Mouse (Mus musculus) hindbrain, embryonic 16.5 days (tissue): ENCODE measurements around the gene Olfml2a. TPM values are rescaled to one million over a fixed set of nuclear protein-coding genes. Genes with fewer than 3 reads are reported as not detected.
A peak's percentile ranks its signal among the peaks of the same experiment; 100 is the strongest.

ENCODE experiments used
- ATAC-seq: fragments of 200-750 bp; cut with Nextera tagmentation; 2 replicates; pipeline ENCODE4 v1.8.0; 2017; ENCODE audit warnings: moderate TSS enrichment, moderate library complexity
- H3K27ac ChIP-seq: fragments of 300-500 bp; sonication (generic); 2 replicates; pipeline ENCODE4 v1.5.1; 2014; ENCODE audit warnings: low read depth, mild to moderate bottlenecking, control low read depth, low read length, moderate library complexity
- H3K27me3 ChIP-seq: fragments of 300-500 bp; sonication (generic); replicated peaks from 2 replicates; pipeline ENCODE4 v1.6.1; 2014; ENCODE audit warnings: low read length; ENCODE audit not compliant: control insufficient read depth, insufficient read depth
- H3K36me3 ChIP-seq: fragments of 300-500 bp; sonication (generic); 2 replicates; pipeline ENCODE4 v1.6.1; 2014; ENCODE audit warnings: mild to moderate bottlenecking, low read length, moderate library complexity, mixed read lengths; ENCODE audit not compliant: control insufficient read depth, insufficient read depth
- H3K4me1 ChIP-seq: fragments of 300-500 bp; sonication (generic); 2 replicates; pipeline ENCODE4 v1.6.1; 2014; ENCODE audit warnings: low read depth, low read length; ENCODE audit not compliant: control insufficient read depth, insufficient read depth
- H3K4me2 ChIP-seq: fragments of 300-500 bp; sonication (generic); 2 replicates; pipeline ENCODE4 v1.6.1; 2014; ENCODE audit warnings: mild to moderate bottlenecking, low read length, control low read depth, moderate library complexity
- H3K4me3 ChIP-seq: fragments of 300-500 bp; sonication (generic); 2 replicates; pipeline ENCODE4 v1.5.1; 2014; ENCODE audit warnings: mild to moderate bottlenecking, low read length, control low read depth, moderate library complexity
- H3K9ac ChIP-seq: fragments of 300-500 bp; sonication (generic); 2 replicates; pipeline ENCODE4 v1.6.1; 2014; ENCODE audit warnings: low read depth, mild to moderate bottlenecking, control low read depth, low read length, moderate library complexity
- H3K9me3 ChIP-seq: fragments of 300-500 bp; sonication (generic); 2 replicates; pipeline ENCODE4 v1.6.1; 2014; ENCODE audit warnings: mild to moderate bottlenecking, low read length, moderate library complexity; ENCODE audit not compliant: control insufficient read depth
- WGBS: fragments of 180-500 bp; shearing (Covaris S2); extraction: QIAGEN DNeasy Blood & Tissue Kit; methylation state at CpG from one replicate; pipeline ENCODE4 v1.1.7; 2014; 5-methylcytosine and 5-hydroxymethylcytosine counted together
- polyA plus RNA-seq: library from polyadenylated mRNA; unstranded; fragments of >200 nt; fragmentation: Nextera tagmentation; extraction: Ambion mirVana; gene quantifications from 2 replicates; pipeline ENCODE4 v1.2.1, GENCODE M21; 2015

Olfml2a gene
- polyA plus RNA-seq, 1 experiment from 2014 or later = 4.4 TPM

- Histone ChIP-seq H3K4me3 (no peak overlapping the region), H3K27me3 (no peaks in the 10 kb centered on the region), H3K9me3 (no peaks in the 10 kb centered on the region), H3K27ac (no peak overlapping the region), H3K36me3 (no peaks in the 10 kb centered on the region), H3K9ac (no peak overlapping the region), H3K4me1 (no peaks in the 10 kb centered on the region), H3K4me2 (no peak overlapping the region)
- ATAC-seq = no peak
- WGBS = 85% methylated on average over 3 of the region's 3 CpGs
Observed at GRCm38 (mm10) chr2:38944460-38945161, 12.8 kb downstream of the Olfml2a start.

- ATAC-seq = no peak
- H3K4me2 ChIP-seq = no peak overlapping the region
- no peaks in the 10 kb centered on the region for H3K36me3 ChIP-seq
- peaks cover 4% of the 10 kb centered on the region; the same call in 1 of the 2 replicates for H3K4me1 ChIP-seq
- no peak overlapping the region for H3K9ac ChIP-seq
- H3K27me3 ChIP-seq = no peaks in the 10 kb centered on the region
- WGBS = 71% methylated on average over 7 of the region's 7 CpGs
- H3K9me3 ChIP-seq = no peaks in the 10 kb centered on the region
- H3K4me3 ChIP-seq = no peak overlapping the region
- no peak overlapping the region for H3K27ac ChIP-seq
Observed at GRCm38 (mm10) chr2:38947566-38947965, 15.8 kb downstream of the Olfml2a start.

DNA sequence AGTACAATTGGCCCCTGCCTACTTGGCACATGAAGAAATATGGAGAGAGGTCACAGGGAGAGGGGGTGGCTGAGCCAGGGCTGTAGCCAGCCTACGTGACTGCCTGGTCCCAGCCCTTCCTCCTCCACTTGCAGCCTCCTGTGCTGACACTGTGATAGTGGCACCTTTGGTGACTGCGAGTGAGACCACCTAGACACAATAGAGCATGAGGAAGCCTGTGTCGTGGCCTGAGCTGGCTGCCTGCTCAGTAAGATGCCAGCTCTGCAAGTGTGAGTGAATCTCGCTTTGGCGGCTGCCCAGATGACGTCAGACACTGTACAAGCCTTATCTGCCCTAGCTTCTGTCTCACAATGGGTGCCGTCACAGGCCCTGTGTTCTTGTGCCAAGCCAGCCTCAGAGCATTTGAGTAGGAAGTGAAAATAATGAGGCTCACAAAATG lies 18.5 kb downstream of the Olfml2a start:
- no peak overlapping the region for H3K27ac ChIP-seq
- no peaks in the 10 kb centered on the region for H3K36me3 ChIP-seq
- H3K9ac ChIP-seq = no peak overlapping the region
- H3K27me3 ChIP-seq = no peaks in the 10 kb centered on the region
- WGBS = 52% methylated on average over 7 of the region's 7 CpGs
- peak; percentile 89 for ATAC-seq
- H3K4me3 ChIP-seq = no peak overlapping the region
- H3K4me1 ChIP-seq = peaks cover 9% of the 10 kb centered on the region
- no peak overlapping the region for H3K4me2 ChIP-seq
- no peaks in the 10 kb centered on the region for H3K9me3 ChIP-seq

DNA sequence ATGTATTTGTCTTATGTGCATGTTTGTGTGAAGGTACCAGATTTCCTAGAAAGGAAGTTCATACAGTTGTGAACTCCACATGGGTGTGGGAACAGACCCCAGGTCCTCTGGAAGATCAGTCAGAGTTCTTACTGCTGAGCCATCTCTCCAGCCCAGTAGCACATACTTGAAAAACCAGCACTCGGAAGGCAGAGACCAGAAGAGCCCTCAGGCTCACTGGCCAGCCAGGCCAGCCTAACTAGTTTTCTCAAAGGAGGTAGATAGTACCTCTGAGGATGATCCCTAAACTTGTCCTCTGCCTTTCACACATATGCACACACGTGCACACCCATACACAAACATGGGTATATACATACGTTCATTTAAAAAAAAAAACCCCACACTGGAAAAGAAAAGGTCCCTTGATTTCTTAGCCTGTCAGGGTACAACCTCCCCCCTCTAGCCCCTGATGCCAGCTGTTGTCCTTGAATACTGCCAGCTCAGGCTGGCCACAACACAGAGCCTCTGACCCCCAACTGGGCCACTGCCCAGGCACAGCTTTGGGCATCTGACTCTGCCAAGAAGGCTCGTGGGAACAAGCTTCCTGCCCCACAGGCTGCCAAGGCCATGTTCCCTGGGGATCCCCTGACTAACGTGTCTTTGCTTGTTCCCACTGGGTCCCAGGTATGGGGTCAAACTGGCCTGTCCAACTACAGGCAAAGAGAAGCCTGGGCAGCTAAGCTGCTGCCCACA lies 21.5 kb downstream of the Olfml2a start:
- ATAC-seq = peak; percentile 85
- H3K36me3 ChIP-seq = no peaks in the 10 kb centered on the region
- no peak overlapping the region for H3K9ac ChIP-seq

GRCm38 (mm10) chr2:38956062-38956461 lies 24.3 kb downstream of the Olfml2a start:
- Histone ChIP-seq H3K4me2 (no peak overlapping the region), H3K27me3 (no peaks in the 10 kb centered on the region), H3K4me1 (peaks cover 5% of the 10 kb centered on the region), H3K9me3 (no peaks in the 10 kb centered on the region), H3K27ac (no peak overlapping the region), H3K36me3 (no peaks in the 10 kb centered on the region), H3K4me3 (no peak overlapping the region), H3K9ac (no peak overlapping the region)
- no peak for ATAC-seq
- 77% methylated on average over 2 of the region's 2 CpGs for WGBS

More for the DNA sequence above, 21.5 kb downstream of the Olfml2a start:
- Histone ChIP-seq H3K9me3 (no peaks in the 10 kb centered on the region), H3K4me2 (no peak overlapping the region), H3K4me3 (no peak overlapping the region), H3K4me1 (peaks cover 9% of the 10 kb centered on the region), H3K27ac (no peak overlapping the region), H3K27me3 (no peaks in the 10 kb centered on the region)
- WGBS = 62% methylated on average over 5 of the region's 5 CpGs

DNA sequence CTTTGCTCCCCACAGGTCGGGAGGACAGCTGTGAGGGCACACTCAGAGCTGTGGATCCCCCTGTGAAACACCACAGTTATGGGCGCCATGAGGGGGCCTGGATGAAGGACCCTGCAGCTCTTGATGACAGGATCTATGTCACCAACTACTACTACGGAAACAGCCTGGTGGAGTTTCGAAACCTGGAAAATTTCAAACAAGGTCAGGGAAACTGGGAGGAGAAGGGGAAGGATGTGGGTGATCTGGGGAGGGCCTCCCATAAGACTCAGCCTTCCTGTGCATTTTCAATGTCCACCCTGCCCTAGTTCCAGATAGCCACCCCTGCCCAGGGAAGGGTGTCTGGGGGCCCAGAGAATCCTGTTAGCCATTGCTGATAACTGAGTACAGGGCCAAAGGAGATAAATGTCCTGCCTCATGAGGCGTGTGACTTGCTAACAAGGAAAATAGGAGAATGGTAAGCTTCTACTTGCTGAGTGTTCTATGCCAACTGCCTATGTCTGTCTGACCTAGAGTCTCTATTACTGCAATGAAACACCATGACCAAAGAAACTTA lies 26.0 kb downstream of the Olfml2a start:
- no peak overlapping the region for H3K4me3 ChIP-seq
- no peak for ATAC-seq
- no peaks in the 10 kb centered on the region for H3K9me3 ChIP-seq
- no peaks in the 10 kb centered on the region for H3K36me3 ChIP-seq
- peaks cover 5% of the 10 kb centered on the region for H3K4me1 ChIP-seq
- WGBS = 84% methylated on average over 5 of the region's 5 CpGs
- H3K9ac ChIP-seq = no peak overlapping the region
- no peaks in the 10 kb centered on the region for H3K27me3 ChIP-seq
- no peak overlapping the region for H3K4me2 ChIP-seq
- no peak overlapping the region for H3K27ac ChIP-seq

GRCm38 (mm10) chr2:38964198-38964597 lies 32.4 kb downstream of the Olfml2a start:
- 44% methylated on average over 4 of the region's 4 CpGs for WGBS
- 0 out of 2 replicates have a peak, but pooled peaks have one; percentile 40 for ATAC-seq
- Histone ChIP-seq H3K27me3 (no peaks in the 10 kb centered on the region), H3K27ac (no peak overlapping the region), H3K4me2 (no peak overlapping the region), H3K4me3 (no peak overlapping the region), H3K4me1 (no peaks in the 10 kb centered on the region), H3K9me3 (no peaks in the 10 kb centered on the region), H3K9ac (no peak overlapping the region), H3K36me3 (no peaks in the 10 kb centered on the region)

DNA sequence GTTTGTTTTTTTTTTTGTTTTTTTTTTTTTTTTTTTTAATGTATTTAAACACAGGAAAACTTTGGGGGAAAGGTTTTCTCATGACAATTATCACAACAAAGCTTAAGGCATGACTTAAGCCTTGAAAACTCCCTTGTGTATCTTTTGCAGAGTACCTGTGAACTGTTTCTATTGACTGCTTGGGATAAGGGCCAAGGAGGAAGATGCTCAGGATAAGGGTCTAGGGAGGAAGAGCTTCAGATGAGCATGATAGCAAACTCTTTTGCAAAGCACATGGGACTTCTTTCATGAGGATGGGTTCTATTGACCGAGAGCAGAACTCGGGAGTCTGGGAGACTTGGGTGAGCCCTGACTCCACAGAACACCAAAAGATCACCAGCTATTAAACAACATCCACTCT lies 37.9 kb downstream of the Olfml2a start:
- Histone ChIP-seq H3K9me3 (no peaks in the 10 kb centered on the region), H3K9ac (no peak overlapping the region), H3K4me3 (no peak overlapping the region), H3K4me2 (no peak overlapping the region), H3K27me3 (no peaks in the 10 kb centered on the region), H3K36me3 (no peaks in the 10 kb centered on the region), H3K27ac (no peak overlapping the region), H3K4me1 (no peaks in the 10 kb centered on the region)
- ATAC-seq = no peak
- WGBS = 100% methylated on average over 2 of the region's 2 CpGs

- Histone ChIP-seq H3K9ac (no peak overlapping the region), H3K9me3 (no peaks in the 10 kb centered on the region), H3K4me2 (no peak overlapping the region), H3K27ac (no peak overlapping the region), H3K4me1 (no peaks in the 10 kb centered on the region), H3K27me3 (no peaks in the 10 kb centered on the region), H3K36me3 (no peaks in the 10 kb centered on the region), H3K4me3 (no peak overlapping the region)
- WGBS = 77% methylated on average over 5 of the region's 5 CpGs
- ATAC-seq = no peak
Observed at GRCm38 (mm10) chr2:38970057-38970456, 38.3 kb downstream of the Olfml2a start.
